Mouse (Mus musculus): ENCODE measurements at regions not wholly inside any gene's neighbourhood (a gene's known extent, or its start where the extent isn't known, plus 50 kb on each side); places are given as distances from the start of the nearest gene placed in this dataset.

GRCm38 (mm10) chr14:62144385-62145030 lies 147.9 kb upstream of the Rnaseh2b start:
- no peak for DNase-seq (ENCODE audit: low read depth, low spot score)
- H3K9me3 ChIP-seq (replicated peaks; ENCODE audit: insufficient read depth, low read length), result no peaks in the 10 kb centered on the region
- TF ChIP-seq MAFK (IDR thresholded peaks at IDR 0.05; ENCODE audit: borderline replicate concordance, low read depth, low read length), result no peak
- H3K36me3 ChIP-seq (ENCODE audit: control insufficient read depth in 1 of 2, insufficient read depth in 2 of 2, low read length in 2 of 2), result no peaks in the 10 kb centered on the region
- no peak overlapping the region for H3K9ac ChIP-seq (ENCODE audit: control insufficient read depth, low read depth, low read length, poor library complexity, severe bottlenecking)
- H3K4me3 ChIP-seq (ENCODE audit: control insufficient read depth in 1 of 2, insufficient read depth in 1 of 2, low read depth in 2 of 2, low read length in 2 of 2), result no peak overlapping the region
- no peaks in the 10 kb centered on the region for H3K4me1 ChIP-seq (ENCODE audit: control insufficient read depth in 1 of 2, insufficient read depth in 2 of 2, low read length in 2 of 2)
- H3K79me2 ChIP-seq (ENCODE audit: control insufficient read depth, insufficient read depth, low read length, poor library complexity), result no peaks in the 10 kb centered on the region
- no peaks in the 10 kb centered on the region; a peak in 1 of 4 replicates for H3K27me3 ChIP-seq (ENCODE audit: control insufficient read depth in 1 of 2, insufficient read depth in 2 of 2, low read length in 2 of 2)
- H3K27ac ChIP-seq (ENCODE audit: control insufficient read depth, low read depth, low read length), result no peak overlapping the region

GRCm38 (mm10) chr14:62157038-62157716 lies 135.2 kb upstream of the Rnaseh2b start:
- no peak overlapping the region for H3K27ac ChIP-seq (ENCODE audit: control insufficient read depth, low read depth, low read length)
- H3K27me3 ChIP-seq (ENCODE audit: control insufficient read depth in 1 of 2, insufficient read depth in 2 of 2, low read length in 2 of 2), result no peaks in the 10 kb centered on the region; a peak in 1 of 4 replicates
- H3K9ac ChIP-seq (ENCODE audit: control insufficient read depth, low read depth, low read length, poor library complexity, severe bottlenecking), result no peak overlapping the region
- no peak for DNase-seq (ENCODE audit: low read depth, low spot score)
- no peak for TF ChIP-seq NELFE (IDR thresholded peaks at IDR 0.05; ENCODE audit: low read depth, low read length)
- TF ChIP-seq SMC3 (IDR thresholded peaks at IDR 0.05; ENCODE audit: low read depth, low read length), result no peak
- no peak for TF ChIP-seq MYB (IDR thresholded peaks at IDR 0.05; ENCODE audit: low read depth, low read length)
- no peak for TF ChIP-seq TAL1 (IDR thresholded peaks at IDR 0.05; ENCODE audit: low read length)
- TF ChIP-seq ETS1 (IDR thresholded peaks at IDR 0.05; ENCODE audit: low read depth, low read length), result no peak
- TF ChIP-seq ELF1 (IDR thresholded peaks at IDR 0.05; ENCODE audit: low read depth, low read length), result no peak
- no peak for TF ChIP-seq UBTF (IDR thresholded peaks at IDR 0.05; ENCODE audit: borderline replicate concordance, insufficient read depth, low read depth, low read length)
- no peak for TF ChIP-seq POLR2A (IDR thresholded peaks at IDR 0.05; ENCODE audit: control insufficient read depth in 1 of 2, insufficient read depth in 1 of 2, low read depth in 1 of 2, low read length in 2 of 2, poor library complexity in 1 of 2)
- no peak for TF ChIP-seq RAD21 (IDR thresholded peaks at IDR 0.05; ENCODE audit: low read depth, low read length)
- no peaks in the 10 kb centered on the region for H3K4me1 ChIP-seq (ENCODE audit: control insufficient read depth in 1 of 2, insufficient read depth in 2 of 2, low read length in 2 of 2)
- no peak overlapping the region for H3K4me3 ChIP-seq (ENCODE audit: control insufficient read depth in 1 of 2, insufficient read depth in 1 of 2, low read depth in 2 of 2, low read length in 2 of 2)
- H3K36me3 ChIP-seq (ENCODE audit: control insufficient read depth in 1 of 2, insufficient read depth in 2 of 2, low read length in 2 of 2), result no peaks in the 10 kb centered on the region
- H3K79me2 ChIP-seq (ENCODE audit: control insufficient read depth, insufficient read depth, low read length, poor library complexity), result no peaks in the 10 kb centered on the region
- H3K9me3 ChIP-seq (replicated peaks; ENCODE audit: insufficient read depth, low read length), result no peaks in the 10 kb centered on the region

GRCm38 (mm10) chr14:62159690-62160089 lies 132.7 kb upstream of the Rnaseh2b start:
- DNase-seq (ENCODE audit: low read depth, low spot score), result no peak
- H3K79me2 ChIP-seq (ENCODE audit: control insufficient read depth, insufficient read depth, low read length, poor library complexity), result no peaks in the 10 kb centered on the region
- peaks cover 0 to 8% of the 10 kb centered on the region in 2 experiments; a peak in 1 of 4 replicates for H3K4me1 ChIP-seq (ENCODE audit: control insufficient read depth in 1 of 2, insufficient read depth in 2 of 2, low read length in 2 of 2)
- H3K27me3 ChIP-seq (ENCODE audit: control insufficient read depth in 1 of 2, insufficient read depth in 2 of 2, low read length in 2 of 2), result no peaks in the 10 kb centered on the region
- no peaks in the 10 kb centered on the region for H3K9me3 ChIP-seq (replicated peaks; ENCODE audit: insufficient read depth, low read length)
- TF ChIP-seq UBTF (IDR thresholded peaks at IDR 0.05; ENCODE audit: borderline replicate concordance, insufficient read depth, low read depth, low read length) (no peak), BHLHE40 (IDR thresholded peaks at IDR 0.05; ENCODE audit: borderline replicate concordance, low read depth, low read length) (no peak), TBP (IDR thresholded peaks at IDR 0.05; ENCODE audit: low read depth, low read length) (no peak), TAL1 (IDR thresholded peaks at IDR 0.05; ENCODE audit: low read length) (no peak), EP300 (IDR thresholded peaks at IDR 0.05; ENCODE audit: low read depth in 1 of 2, low read length in 2 of 2) (no peak), CTCF (IDR thresholded peaks at IDR 0.05 in 2 of 3, conservative IDR thresholded peaks at IDR 0.05 in 1 of 3; ENCODE audit: control insufficient read depth in 1 of 3, insufficient read depth in 1 of 3, low read depth in 2 of 3, low read length in 3 of 3, poor library complexity in 1 of 3, severe bottlenecking in 1 of 3) (no peak), SMC3 (IDR thresholded peaks at IDR 0.05; ENCODE audit: low read depth, low read length) (no peak), JUND (IDR thresholded peaks at IDR 0.05; ENCODE audit: low read depth, low read length) (no peak), ELF1 (IDR thresholded peaks at IDR 0.05; ENCODE audit: low read depth, low read length) (no peak), MYB (IDR thresholded peaks at IDR 0.05; ENCODE audit: low read depth, low read length) (no peak), RCOR1 (IDR thresholded peaks at IDR 0.05; ENCODE audit: low read depth, low read length) (no peak), TCF12 (IDR thresholded peaks at IDR 0.05; ENCODE audit: low read depth, low read length) (no peak), USF2 (IDR thresholded peaks at IDR 0.05; ENCODE audit: borderline replicate concordance in 1 of 2, insufficient read depth in 1 of 2, low read depth in 1 of 2, low read length in 2 of 2) (no peak), SIN3A (IDR thresholded peaks at IDR 0.05; ENCODE audit: low read length) (no peak), E2F4 (IDR thresholded peaks at IDR 0.05; ENCODE audit: borderline replicate concordance, low read depth, low read length) (no peak), MEF2A (IDR thresholded peaks at IDR 0.05; ENCODE audit: extremely low read depth, insufficient replicate concordance, low read depth, low read length, poor library complexity, severe bottlenecking) (no peak), USF1 (IDR thresholded peaks at IDR 0.05; ENCODE audit: low read depth, low read length) (no peak), CHD1 (IDR thresholded peaks at IDR 0.05; ENCODE audit: low read depth, low read length) (no peak)
- H3K36me3 ChIP-seq (ENCODE audit: control insufficient read depth in 1 of 2, insufficient read depth in 2 of 2, low read length in 2 of 2), result no peaks in the 10 kb centered on the region
- H3K27ac ChIP-seq (ENCODE audit: control insufficient read depth, low read depth, low read length), result no peak overlapping the region
- no peak overlapping the region for H3K9ac ChIP-seq (ENCODE audit: control insufficient read depth, low read depth, low read length, poor library complexity, severe bottlenecking)
- H3K4me3 ChIP-seq (ENCODE audit: control insufficient read depth in 1 of 2, insufficient read depth in 1 of 2, low read depth in 2 of 2, low read length in 2 of 2), result no peak overlapping the region

Data from MEL (cell line).